Mouse (Mus musculus) neural tube, embryonic 11.5 days (tissue): Measurements from ENCODE around the gene Ctsw. TPM values are rescaled to one million over a fixed set of nuclear protein-coding genes. Genes with fewer than 3 reads are reported as not detected.

Experiments used
- ATAC-seq: fragments of 200-750 bp; cut with Nextera tagmentation; 2 replicates; pipeline ENCODE4 v1.8.0; 2017; ENCODE audit warnings: moderate number of reproducible peaks, mild to moderate bottlenecking, moderate TSS enrichment, moderate library complexity; ENCODE audit not compliant: insufficient read depth, low FRiP score, low TSS enrichment
- DNase-seq: peaks from one replicate; pipeline ENCODE4 v3.0.0-alpha.2; 2015; ENCODE audit warnings: low spot score
- H3K27ac ChIP-seq: fragments of 300-500 bp; sonication (generic); 2 replicates; pipeline ENCODE4 v1.5.1; 2014; ENCODE audit warnings: low read depth, mild to moderate bottlenecking, low read length
- H3K27me3 ChIP-seq: fragments of 300-500 bp; sonication (generic); 2 replicates; pipeline ENCODE4 v1.6.1; 2014; ENCODE audit warnings: mild to moderate bottlenecking, low read length, mixed read lengths; ENCODE audit not compliant: control insufficient read depth, insufficient read depth
- H3K36me3 ChIP-seq: fragments of 300-500 bp; sonication (generic); 2 replicates; pipeline ENCODE4 v1.6.1; 2014; ENCODE audit warnings: mild to moderate bottlenecking, low read length, moderate library complexity, mixed read lengths; ENCODE audit not compliant: control insufficient read depth, insufficient read depth
- H3K4me1 ChIP-seq: fragments of 300-500 bp; sonication (generic); 2 replicates; pipeline ENCODE4 v1.6.1; 2014; ENCODE audit warnings: low read length, mixed read lengths; ENCODE audit not compliant: control insufficient read depth, insufficient read depth
- H3K4me2 ChIP-seq: fragments of 300-500 bp; sonication (generic); 2 replicates; pipeline ENCODE4 v1.6.1; 2014; ENCODE audit warnings: low read depth, mild to moderate bottlenecking, moderate library complexity
- H3K4me3 ChIP-seq: fragments of 300-500 bp; sonication (generic); 2 replicates; pipeline ENCODE4 v1.5.1; 2014; ENCODE audit warnings: low read depth, low read length
- H3K9ac ChIP-seq: fragments of 300-500 bp; sonication (generic); 2 replicates; pipeline ENCODE4 v1.6.1; 2014; ENCODE audit warnings: mild to moderate bottlenecking, low read length
- H3K9me3 ChIP-seq: fragments of 300-500 bp; sonication (generic); 2 replicates; pipeline ENCODE4 v1.6.1; 2016; ENCODE audit warnings: low read length; ENCODE audit not compliant: control insufficient read depth
- WGBS: fragments of 180-500 bp; shearing (Covaris S2); extraction: QIAGEN DNeasy Blood & Tissue Kit; methylation state at CpG from one replicate; pipeline ENCODE4 v1.1.7; 2014; 5-methylcytosine and 5-hydroxymethylcytosine counted together
- polyA plus RNA-seq: library from polyadenylated mRNA; unstranded; fragments of >200 nt; fragmentation: Nextera tagmentation; extraction: Ambion mirVana; gene quantifications from 2 replicates; pipeline ENCODE4 v1.2.1, GENCODE M21; 2014

The Ctsw gene
- polyA plus RNA-seq, 1 experiment from 2014 or later, result 1.7 TPM

- H3K4me2 ChIP-seq, result no peak overlapping the region
- H3K4me3 ChIP-seq, result no peak overlapping the region
- no peaks in the 10 kb centered on the region for H3K9me3 ChIP-seq
- DNase-seq (no peak), ATAC-seq (no peak)
- H3K27me3 ChIP-seq, result no peaks in the 10 kb centered on the region
- 95% methylated on average over 7 of the region's 8 CpGs for WGBS
- H3K27ac ChIP-seq, result no peak overlapping the region
- peaks cover 8% of the 10 kb centered on the region for H3K4me1 ChIP-seq
- H3K36me3 ChIP-seq, result peaks cover 7% of the 10 kb centered on the region
- H3K9ac ChIP-seq, result no peak overlapping the region
Observed at GRCm38 (mm10) chr19:5418750-5419466, 49.4 kb downstream of the Ctsw start.

Other genes with a start within 250 kb of the Ctsw start
- 29.8 and 30.5 TPM in 2 replicates for gene Pacs1, start 195.4 kb downstream of the Ctsw start, polyA plus RNA-seq
- gene Sf3b2, start 173.1 kb downstream of the Ctsw start, polyA plus RNA-seq, result 405 and 416 TPM in 2 replicates
- gene Gal3st3, start 170.2 kb downstream of the Ctsw start, polyA plus RNA-seq, result 16.2 and 17.8 TPM in 2 replicates
- gene Catsper1, start 132.8 kb downstream of the Ctsw start, polyA plus RNA-seq, result not detected in 2 replicates
- gene Cst6, start 118.9 kb downstream of the Ctsw start, polyA plus RNA-seq, result 1.8 and 1.9 TPM in 2 replicates
- gene Eif1ad, start 101.8 kb downstream of the Ctsw start, polyA plus RNA-seq, result 71.5 and 77.3 TPM in 2 replicates
- 440 and 442 TPM in 2 replicates for gene Banf1, start 101.3 kb downstream of the Ctsw start, polyA plus RNA-seq
- 78.5 and 79.9 TPM in 2 replicates for gene Sart1, start 79.8 kb downstream of the Ctsw start, polyA plus RNA-seq
- 0.31 TPM in 1 of 2 replicates, not detected in the other for gene Tsga10ip, start 66.0 kb downstream of the Ctsw start, polyA plus RNA-seq
- gene Drap1, start 43.5 kb downstream of the Ctsw start, polyA plus RNA-seq, result 197 and 205 TPM in 2 replicates
- gene AI837181, start 43.4 kb downstream of the Ctsw start, polyA plus RNA-seq, result 39.9 and 43.0 TPM in 2 replicates
- gene Fosl1, start 21.0 kb downstream of the Ctsw start, polyA plus RNA-seq, result not detected in 2 replicates
- gene Ccdc85b, start 10.6 kb downstream of the Ctsw start, polyA plus RNA-seq, result 7.9 and 8.3 TPM in 2 replicates
- gene Fibp, start 7.9 kb downstream of the Ctsw start, polyA plus RNA-seq, result 110 and 119 TPM in 2 replicates
- 55.5 and 55.6 TPM in 2 replicates for gene Efemp2, start 5.4 kb upstream of the Ctsw start, polyA plus RNA-seq
- gene Mus81, start 19.9 kb upstream of the Ctsw start, polyA plus RNA-seq, result 39.0 and 41.9 TPM in 2 replicates
- gene Cfl1, start 21.9 kb upstream of the Ctsw start, polyA plus RNA-seq, result 3,817 and 3,867 TPM in 2 replicates
- gene 1700020D05Rik, start 35.3 kb upstream of the Ctsw start, polyA plus RNA-seq, result 0.31 TPM in 1 of 2 replicates, not detected in the other
- 20.9 and 23.0 TPM in 2 replicates for gene Snx32, start 42.0 kb upstream of the Ctsw start, polyA plus RNA-seq
- 0.24 and 0.32 TPM in 2 replicates for gene Ovol1, start 92.1 kb upstream of the Ctsw start, polyA plus RNA-seq
- 2.3 and 2.6 TPM in 2 replicates for gene Ap5b1, start 99.5 kb upstream of the Ctsw start, polyA plus RNA-seq
- 131 and 137 TPM in 2 replicates for gene Rnaseh2c, start 133.4 kb upstream of the Ctsw start, polyA plus RNA-seq
- 36.3 and 36.5 TPM in 2 replicates for gene Kat5, start 141.7 kb upstream of the Ctsw start, polyA plus RNA-seq
- gene Rela, start 169.0 kb upstream of the Ctsw start, polyA plus RNA-seq, result 32.5 and 34.4 TPM in 2 replicates
- gene Sipa1, start 195.2 kb upstream of the Ctsw start, polyA plus RNA-seq, result 17.0 and 19.3 TPM in 2 replicates
- gene Map3k11, start 220.2 kb upstream of the Ctsw start, polyA plus RNA-seq, result 21.0 and 22.0 TPM in 2 replicates
- 26.9 and 27.7 TPM in 2 replicates for gene Pcnx3, start 220.4 kb upstream of the Ctsw start, polyA plus RNA-seq
- not detected in 2 replicates for gene Kcnk7, start 235.9 kb upstream of the Ctsw start, polyA plus RNA-seq